Mouse (Mus musculus) lung, postnatal 0 days (tissue): ENCODE results near the gene Tmprss7.

Experiments used
- CTCF ChIP-seq: IDR thresholded peaks from 2 replicates; pipeline ENCODE4 v1.5.1; 2016; ENCODE audit warnings: antibody characterized with exemption, mild to moderate bottlenecking
- EP300 ChIP-seq: IDR thresholded peaks from 2 replicates; pipeline ENCODE4 v1.6.1; 2016; ENCODE audit warnings: antibody characterized with exemption, mild to moderate bottlenecking, control low read depth

DNA sequence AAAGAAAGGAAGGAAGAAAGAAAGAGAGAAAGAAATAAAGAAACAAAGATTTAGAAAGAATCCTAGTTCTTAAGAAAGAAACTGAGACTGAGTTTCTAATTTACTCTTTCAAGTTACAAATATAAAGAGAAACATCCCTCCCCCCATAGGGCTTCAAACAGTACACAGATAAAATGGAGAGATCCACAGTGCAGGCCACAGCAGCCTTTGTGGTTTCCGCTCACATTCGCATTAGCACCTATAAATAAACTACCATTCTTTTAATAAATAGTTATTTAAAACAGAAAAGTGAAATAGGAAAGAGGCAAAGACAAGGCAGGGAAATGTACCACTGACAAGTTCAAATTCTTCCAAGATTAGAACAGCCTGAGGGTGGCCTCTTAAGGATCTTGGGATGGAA, 68.7 kb downstream of the Tmprss7 start:
- TF ChIP-seq CTCF (no peak), EP300 (no peak)
